Mouse (Mus musculus): ENCODE results near the gene Hilpda. TPM values are rescaled to one million over a fixed set of nuclear protein-coding genes. Genes with fewer than 3 reads are reported as not detected.

The Hilpda gene
- total RNA-seq (2014; rRNA removed): 2.5 and 3.3 TPM in 2 replicates
- 4.0 and 5.8 TPM in 2 replicates for polyA plus RNA-seq (2012; rRNA removed)

DNA sequence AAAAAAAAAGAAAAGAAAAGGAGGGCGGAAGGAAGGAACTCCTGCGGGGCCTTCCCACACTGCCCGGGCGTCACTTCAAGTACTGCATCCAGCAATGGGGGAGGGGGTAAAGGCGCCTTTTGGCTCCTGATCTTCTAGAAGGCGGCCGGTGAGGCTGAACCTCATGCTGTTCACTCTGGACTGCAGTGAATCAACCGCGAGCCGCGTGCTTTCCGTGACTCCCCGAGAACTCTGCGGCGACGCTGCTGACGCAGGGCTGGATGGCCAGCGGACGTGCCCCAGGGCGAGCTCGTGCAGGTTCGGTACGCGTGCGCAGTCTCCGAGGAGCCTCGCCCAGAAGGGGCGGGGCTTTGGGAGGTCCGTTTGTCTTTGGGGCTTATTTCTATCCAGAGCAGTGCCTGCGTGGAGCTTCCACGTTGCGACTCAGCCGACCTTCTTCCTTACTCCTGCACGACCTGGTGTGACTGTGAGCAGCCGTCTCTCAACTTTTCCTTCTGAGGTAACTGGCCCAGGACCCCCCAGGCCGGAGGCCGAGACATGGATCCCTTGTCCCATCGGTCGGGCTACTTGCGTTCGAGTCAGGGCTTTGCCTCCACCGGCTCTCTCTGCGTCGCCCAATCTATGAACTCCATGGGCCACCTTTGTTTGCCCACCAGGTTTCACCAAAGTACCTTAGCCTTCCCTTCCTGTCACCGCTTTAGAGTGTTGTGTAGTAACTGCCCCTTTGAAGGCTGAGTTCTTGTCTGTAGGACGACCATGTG is at the start of gene Hilpda:
TSS of gene Hilpda (plus strand) at position 177 of the 761 bp plus-strand sequence.
- no peak for TF ChIP-seq CTCF (IDR thresholded peaks at IDR 0.05; ENCODE audit: low read depth, low read length)
- peak; percentile 73 for TF ChIP-seq POLR2A (IDR thresholded peaks at IDR 0.05; ENCODE audit: extremely low read depth, insufficient read depth, low read length)
- Histone ChIP-seq H3K79me2 (ENCODE audit: control insufficient read depth, insufficient read depth, low read length) (no peaks in the 10 kb centered on the region; the same call in 1 of the 2 replicates), H3K27me3 (ENCODE audit: control insufficient read depth, insufficient read depth, low read length) (no peaks in the 10 kb centered on the region), H3K36me3 (ENCODE audit: control insufficient read depth, insufficient read depth, low read length) (no peaks in the 10 kb centered on the region), H3K27ac (replicated peaks; ENCODE audit: insufficient read depth, low read depth, low read length) (peak within 1 kb of the TSS; percentile 77), H3K9ac (ENCODE audit: low read depth, low read length) (peak within 1 kb of the TSS; percentile 84), H3K4me1 (ENCODE audit: control insufficient read depth, insufficient read depth, low read length) (peaks cover 7% of the 10 kb centered on the region), H3K4me3 (ENCODE audit: insufficient read depth, low read depth, low read length) (peak within 1 kb of the TSS; percentile 91)
- under 1% methylated on average over 46 of the region's 46 CpGs for WGBS
- peak; percentile 89 for DNase-seq (ENCODE audit: extremely low read depth, low read depth, low spot score)

DNA sequence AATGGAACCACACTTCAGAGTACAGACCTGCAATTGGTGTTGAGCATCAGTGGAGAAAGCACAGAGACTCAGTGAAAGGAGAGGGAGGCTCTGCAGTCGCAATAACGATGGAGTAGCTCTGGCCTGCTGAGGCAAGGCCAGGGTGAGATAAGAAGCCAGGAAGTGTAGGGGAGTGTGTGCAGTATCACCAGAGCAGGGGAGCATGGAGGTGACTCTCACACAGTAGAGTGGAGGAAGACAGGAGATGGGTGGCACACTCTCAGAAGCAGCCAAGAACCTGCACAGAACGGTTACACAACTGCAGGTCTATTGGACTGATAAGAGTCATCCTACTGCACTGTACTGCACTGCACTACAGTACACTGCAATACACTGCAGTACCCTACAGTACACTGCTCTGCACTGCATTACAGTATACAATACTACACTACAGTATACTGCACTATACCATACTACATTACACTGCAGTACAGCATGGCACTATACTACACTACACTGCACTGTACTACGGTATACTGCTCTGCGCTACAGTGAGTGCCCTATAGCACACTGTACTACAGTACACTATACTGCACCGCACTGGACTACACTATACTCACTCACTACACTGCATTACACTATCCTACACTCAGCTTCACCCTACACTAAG is 42.9 kb upstream of the Hilpda start:
- DNase-seq (ENCODE audit: extremely low read depth, low read depth, low spot score): no peak
- Histone ChIP-seq H3K4me3 (ENCODE audit: insufficient read depth, low read depth, low read length) (no peak overlapping the region), H3K79me2 (ENCODE audit: control insufficient read depth, insufficient read depth, low read length) (no peaks in the 10 kb centered on the region), H3K27ac (replicated peaks; ENCODE audit: insufficient read depth, low read depth, low read length) (no peak overlapping the region), H3K4me1 (ENCODE audit: control insufficient read depth, insufficient read depth, low read length) (no peaks in the 10 kb centered on the region), H3K27me3 (ENCODE audit: control insufficient read depth, insufficient read depth, low read length) (no peaks in the 10 kb centered on the region), H3K9ac (ENCODE audit: low read depth, low read length) (no peak overlapping the region), H3K36me3 (ENCODE audit: control insufficient read depth, insufficient read depth, low read length) (no peaks in the 10 kb centered on the region)
- TF ChIP-seq CTCF (IDR thresholded peaks at IDR 0.05; ENCODE audit: low read depth, low read length): no peak
- no peak for TF ChIP-seq POLR2A (IDR thresholded peaks at IDR 0.05; ENCODE audit: extremely low read depth, insufficient read depth, low read length)
- 77% methylated on average over 6 of the region's 6 CpGs for WGBS

DNA sequence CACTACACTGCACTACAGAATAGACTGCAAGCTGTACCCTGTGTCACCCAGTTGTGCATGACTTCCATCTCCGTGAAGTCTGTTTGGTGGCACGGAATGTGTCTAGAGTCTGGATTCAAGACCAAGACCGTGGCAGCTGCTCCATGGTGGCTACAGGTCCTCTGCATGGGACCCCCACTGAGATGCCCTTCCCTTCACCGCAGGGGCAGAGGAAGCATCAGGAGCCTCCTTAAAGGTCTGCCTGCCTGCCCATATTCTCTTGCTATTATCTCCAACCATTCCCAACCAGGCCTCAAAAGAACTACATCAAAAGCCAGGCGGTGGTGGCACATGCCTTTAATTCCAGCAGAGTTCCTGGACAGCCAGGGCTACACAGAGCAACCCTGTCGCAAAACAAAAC is 41.9 kb upstream of the Hilpda start:
- H3K79me2 ChIP-seq (ENCODE audit: control insufficient read depth, insufficient read depth, low read length): no peaks in the 10 kb centered on the region
- WGBS: 83% methylated on average over 6 of the region's 6 CpGs
- DNase-seq (ENCODE audit: extremely low read depth, low read depth, low spot score): no peak
- no peak overlapping the region for H3K4me3 ChIP-seq (ENCODE audit: insufficient read depth, low read depth, low read length)
- no peaks in the 10 kb centered on the region for H3K36me3 ChIP-seq (ENCODE audit: control insufficient read depth, insufficient read depth, low read length)
- TF ChIP-seq CTCF (IDR thresholded peaks at IDR 0.05; ENCODE audit: low read depth, low read length): no peak
- no peak for TF ChIP-seq POLR2A (IDR thresholded peaks at IDR 0.05; ENCODE audit: extremely low read depth, insufficient read depth, low read length)
- H3K9ac ChIP-seq (ENCODE audit: low read depth, low read length): no peak overlapping the region
- no peaks in the 10 kb centered on the region for H3K4me1 ChIP-seq (ENCODE audit: control insufficient read depth, insufficient read depth, low read length)
- H3K27me3 ChIP-seq (ENCODE audit: control insufficient read depth, insufficient read depth, low read length): no peaks in the 10 kb centered on the region
- no peak overlapping the region for H3K27ac ChIP-seq (replicated peaks; ENCODE audit: insufficient read depth, low read depth, low read length)

- DNase-seq (ENCODE audit: extremely low read depth, low read depth, low spot score): no peak
- H3K79me2 ChIP-seq (ENCODE audit: control insufficient read depth, insufficient read depth, low read length): no peaks in the 10 kb centered on the region
- no peaks in the 10 kb centered on the region for H3K27me3 ChIP-seq (ENCODE audit: control insufficient read depth, insufficient read depth, low read length)
- no peak overlapping the region for H3K4me3 ChIP-seq (ENCODE audit: insufficient read depth, low read depth, low read length)
- no peak overlapping the region for H3K27ac ChIP-seq (replicated peaks; ENCODE audit: insufficient read depth, low read depth, low read length)
- 86% methylated on average over 3 of the region's 3 CpGs for whole genome bisulfite sequencing
- no peak overlapping the region for H3K9ac ChIP-seq (ENCODE audit: low read depth, low read length)
- H3K4me1 ChIP-seq (ENCODE audit: control insufficient read depth, insufficient read depth, low read length): no peaks in the 10 kb centered on the region
- TF ChIP-seq CTCF (IDR thresholded peaks at IDR 0.05; ENCODE audit: low read depth, low read length) (no peak), POLR2A (IDR thresholded peaks at IDR 0.05; ENCODE audit: extremely low read depth, insufficient read depth, low read length) (no peak)
- no peaks in the 10 kb centered on the region for H3K36me3 ChIP-seq (ENCODE audit: control insufficient read depth, insufficient read depth, low read length)
Observed at GRCm38 (mm10) chr6:29231799-29232198, 40.5 kb upstream of the Hilpda start.

- no peaks in the 10 kb centered on the region for H3K79me2 ChIP-seq (ENCODE audit: control insufficient read depth, insufficient read depth, low read length)
- no peak overlapping the region for H3K9ac ChIP-seq (ENCODE audit: low read depth, low read length)
- no peaks in the 10 kb centered on the region for H3K4me1 ChIP-seq (ENCODE audit: control insufficient read depth, insufficient read depth, low read length)
- no peak for DNase-seq (ENCODE audit: extremely low read depth, low read depth, low spot score)
- WGBS: 81% methylated on average over 6 of the region's 6 CpGs
- no peak overlapping the region for H3K4me3 ChIP-seq (ENCODE audit: insufficient read depth, low read depth, low read length)
- TF ChIP-seq POLR2A (IDR thresholded peaks at IDR 0.05; ENCODE audit: extremely low read depth, insufficient read depth, low read length): no peak
- TF ChIP-seq CTCF (IDR thresholded peaks at IDR 0.05; ENCODE audit: low read depth, low read length): no peak
- H3K27me3 ChIP-seq (ENCODE audit: control insufficient read depth, insufficient read depth, low read length): no peaks in the 10 kb centered on the region
- H3K27ac ChIP-seq (replicated peaks; ENCODE audit: insufficient read depth, low read depth, low read length): no peak overlapping the region
- H3K36me3 ChIP-seq (ENCODE audit: control insufficient read depth, insufficient read depth, low read length): no peaks in the 10 kb centered on the region
Observed at GRCm38 (mm10) chr6:29232321-29232720, 40.0 kb upstream of the Hilpda start.

- WGBS: 51% methylated on average over 3 of the region's 3 CpGs
- Histone ChIP-seq H3K27me3 (ENCODE audit: control insufficient read depth, insufficient read depth, low read length) (no peaks in the 10 kb centered on the region), H3K27ac (replicated peaks; ENCODE audit: insufficient read depth, low read depth, low read length) (no peak overlapping the region), H3K9ac (ENCODE audit: low read depth, low read length) (no peak overlapping the region), H3K4me1 (ENCODE audit: control insufficient read depth, insufficient read depth, low read length) (no peaks in the 10 kb centered on the region), H3K79me2 (ENCODE audit: control insufficient read depth, insufficient read depth, low read length) (no peaks in the 10 kb centered on the region), H3K4me3 (ENCODE audit: insufficient read depth, low read depth, low read length) (no peak overlapping the region), H3K36me3 (ENCODE audit: control insufficient read depth, insufficient read depth, low read length) (no peaks in the 10 kb centered on the region)
- no peak for DNase-seq (ENCODE audit: extremely low read depth, low read depth, low spot score)
- TF ChIP-seq CTCF (IDR thresholded peaks at IDR 0.05; ENCODE audit: low read depth, low read length): no peak
- no peak for TF ChIP-seq POLR2A (IDR thresholded peaks at IDR 0.05; ENCODE audit: extremely low read depth, insufficient read depth, low read length)
Observed at GRCm38 (mm10) chr6:29233710-29234109, 38.6 kb upstream of the Hilpda start.
